Mouse (Mus musculus) midbrain, embryonic 12.5 days (tissue): Measurements from ENCODE around the gene Fubp3. TPM values are rescaled to one million over a fixed set of nuclear protein-coding genes. Genes with fewer than 3 reads are reported as not detected.

Source experiments
- ATAC-seq: fragments of 200-750 bp; cut with Nextera tagmentation; 2 replicates; pipeline ENCODE4 v1.8.0; 2017; ENCODE audit warnings: low read depth, moderate TSS enrichment, moderate library complexity; ENCODE audit not compliant: low FRiP score
- H3K27ac ChIP-seq: fragments of 300-500 bp; sonication (generic); replicated peaks from 2 replicates; pipeline ENCODE4 v1.5.1; 2016; ENCODE audit warnings: mild to moderate bottlenecking
- H3K27me3 ChIP-seq: fragments of 300-500 bp; sonication (generic); 2 replicates; pipeline ENCODE4 v1.6.1; 2016; ENCODE audit warnings: mild to moderate bottlenecking
- H3K36me3 ChIP-seq: fragments of 300-500 bp; sonication (generic); 2 replicates; pipeline ENCODE4 v1.6.1; 2016
- H3K4me1 ChIP-seq: fragments of 300-500 bp; sonication (generic); 2 replicates; pipeline ENCODE4 v1.6.1; 2016
- H3K4me2 ChIP-seq: fragments of 300-500 bp; sonication (generic); replicated peaks from 2 replicates; pipeline ENCODE4 v1.6.1; 2016; ENCODE audit warnings: mild to moderate bottlenecking, moderate library complexity
- H3K4me3 ChIP-seq: fragments of 300-500 bp; sonication (generic); 2 replicates; pipeline ENCODE4 v1.5.1; 2016; ENCODE audit warnings: mild to moderate bottlenecking
- H3K9ac ChIP-seq: fragments of 300-500 bp; sonication (generic); replicated peaks from 2 replicates; pipeline ENCODE4 v1.6.1; 2016; ENCODE audit warnings: mild to moderate bottlenecking, moderate library complexity
- H3K9me3 ChIP-seq: fragments of 300-500 bp; sonication (generic); 2 replicates; pipeline ENCODE4 v1.6.1; 2016; ENCODE audit warnings: mild to moderate bottlenecking
- WGBS: fragments of 180-500 bp; shearing (Covaris S2); methylation state at CpG from one replicate; pipeline ENCODE4 v1.1.7; 2016; 5-methylcytosine and 5-hydroxymethylcytosine counted together
- polyA plus RNA-seq: library from polyadenylated mRNA; unstranded; fragments of >200 nt; fragmentation: Nextera tagmentation; extraction: Ambion mirVana; gene quantifications from 2 replicates; pipeline ENCODE4 v1.2.1, GENCODE M21; 2016

The Fubp3 gene
- polyA plus RNA-seq, 1 experiment from 2014 or later: 88.0 TPM

- peak overlapping the region; percentile 42 for H3K4me3 ChIP-seq
- peak overlapping the region; percentile 49 for H3K9ac ChIP-seq
- ATAC-seq: no peak
- WGBS: under 1% methylated on average over 52 of the region's 52 CpGs
- H3K36me3 ChIP-seq: no peaks in the 10 kb centered on the region
- H3K4me1 ChIP-seq: peaks cover 45% of the 10 kb centered on the region
- peak overlapping the region; percentile 59 for H3K27ac ChIP-seq
- no peaks in the 10 kb centered on the region for H3K9me3 ChIP-seq
- H3K27me3 ChIP-seq: peaks cover 100% of the 10 kb centered on the region
- peak overlapping the region; percentile 56 for H3K4me2 ChIP-seq
Measured at GRCm38 (mm10) chr2:31635281-31636137, 63.1 kb downstream of the Fubp3 start.

GRCm38 (mm10) chr2:31636138-31636741, 63.8 kb downstream of the Fubp3 start:
- Histone ChIP-seq H3K4me2 (peak overlapping the region; percentile 56), H3K4me3 (peak overlapping the region; percentile 42), H3K36me3 (no peaks in the 10 kb centered on the region), H3K4me1 (peaks cover 50% of the 10 kb centered on the region), H3K9me3 (no peaks in the 10 kb centered on the region), H3K27me3 (peaks cover 99% of the 10 kb centered on the region), H3K9ac (peak overlapping the region; percentile 49), H3K27ac (peak overlapping the region; percentile 59)
- ATAC-seq: no peak
- WGBS: under 1% methylated on average over 48 of the region's 48 CpGs

GRCm38 (mm10) chr2:31636742-31637141, 64.3 kb downstream of the Fubp3 start:
- Histone ChIP-seq H3K4me1 (peaks cover 55% of the 10 kb centered on the region), H3K4me2 (peak overlapping the region; percentile 56), H3K27ac (peak overlapping the region; percentile 59), H3K4me3 (peak overlapping the region; percentile 42), H3K9me3 (no peaks in the 10 kb centered on the region), H3K27me3 (peaks cover 99% of the 10 kb centered on the region), H3K9ac (peak overlapping the region; percentile 49; the same call in 1 of the 2 replicates), H3K36me3 (no peaks in the 10 kb centered on the region)
- peak; percentile 86 for ATAC-seq
- WGBS: 2% methylated on average over 34 of the region's 35 CpGs

GRCm38 (mm10) chr2:31637311-31637710, 64.9 kb downstream of the Fubp3 start:
- H3K4me2 ChIP-seq: peak overlapping the region; percentile 56
- no peak for ATAC-seq
- 0% methylated on average over 12 of the region's 12 CpGs for WGBS
- H3K9ac ChIP-seq: peak overlapping the region; percentile 21; the same call in 1 of the 2 replicates
- H3K36me3 ChIP-seq: no peaks in the 10 kb centered on the region
- no peaks in the 10 kb centered on the region for H3K9me3 ChIP-seq
- H3K4me3 ChIP-seq: peak overlapping the region; percentile 42
- H3K4me1 ChIP-seq: peaks cover 61% of the 10 kb centered on the region
- peaks cover 99% of the 10 kb centered on the region for H3K27me3 ChIP-seq
- H3K27ac ChIP-seq: no peak overlapping the region; the same call in 1 of the 2 replicates

GRCm38 (mm10) chr2:31637807-31638206, 65.4 kb downstream of the Fubp3 start:
- H3K4me1 ChIP-seq: peaks cover 62% of the 10 kb centered on the region
- no peak for ATAC-seq

GRCm38 (mm10) chr2:31638581-31639465, 66.4 kb downstream of the Fubp3 start:
- peak overlapping the region; percentile 32; the same call in 1 of the 2 replicates for H3K27ac ChIP-seq
- ATAC-seq: no peak
- peaks cover 99% of the 10 kb centered on the region for H3K27me3 ChIP-seq
- peaks cover 62% of the 10 kb centered on the region for H3K4me1 ChIP-seq
- H3K4me2 ChIP-seq: peak overlapping the region; percentile 56
- H3K36me3 ChIP-seq: no peaks in the 10 kb centered on the region
- peak overlapping the region; percentile 42 for H3K4me3 ChIP-seq
- under 1% methylated on average over 33 of the region's 34 CpGs for WGBS
- peak overlapping the region; percentile 39; the same call in 1 of the 2 replicates for H3K9ac ChIP-seq
- H3K9me3 ChIP-seq: no peaks in the 10 kb centered on the region

More at GRCm38 (mm10) chr2:31637807-31638206, 65.4 kb downstream of the Fubp3 start:
- no peaks in the 10 kb centered on the region for H3K9me3 ChIP-seq
- peaks cover 99% of the 10 kb centered on the region for H3K27me3 ChIP-seq
- H3K4me3 ChIP-seq: peak overlapping the region; percentile 42
- H3K4me2 ChIP-seq: peak overlapping the region; percentile 56
- no peak overlapping the region; the same call in 1 of the 2 replicates for H3K27ac ChIP-seq
- 1% methylated on average over 22 of the region's 22 CpGs for WGBS
- H3K36me3 ChIP-seq: no peaks in the 10 kb centered on the region
- peak overlapping the region; percentile 21; the same call in 1 of the 2 replicates for H3K9ac ChIP-seq

GRCm38 (mm10) chr2:31639466-31639760, 67.0 kb downstream of the Fubp3 start:
- Histone ChIP-seq H3K4me1 (peaks cover 62% of the 10 kb centered on the region), H3K4me2 (peak overlapping the region; percentile 56), H3K9me3 (no peaks in the 10 kb centered on the region), H3K9ac (no peak overlapping the region), H3K36me3 (no peaks in the 10 kb centered on the region), H3K27ac (0 out of 2 replicates have a peak overlapping the region, but pooled peaks have one; percentile 32), H3K4me3 (peak overlapping the region; percentile 42), H3K27me3 (peaks cover 99% of the 10 kb centered on the region)
- 0% methylated on average over 11 of the region's 13 CpGs for WGBS
- ATAC-seq: no peak

- H3K4me2 ChIP-seq: peak within 1 kb of the TSS; percentile 56
- H3K9ac ChIP-seq: peak within 1 kb of the TSS; percentile 45
- under 1% methylated on average over 41 of the region's 41 CpGs for WGBS
- H3K27ac ChIP-seq: peak within 1 kb of the TSS; percentile 63
- no peaks in the 10 kb centered on the region for H3K9me3 ChIP-seq
- peaks cover 61% of the 10 kb centered on the region for H3K4me1 ChIP-seq
- peak within 1 kb of the TSS; percentile 42 for H3K4me3 ChIP-seq
- no peaks in the 10 kb centered on the region for H3K36me3 ChIP-seq
- ATAC-seq: no peak
- peaks cover 99% of the 10 kb centered on the region for H3K27me3 ChIP-seq
Measured at GRCm38 (mm10) chr2:31639901-31640608, 67.6 kb downstream of the Fubp3 start, which contains the start of gene Prdm12. Prdm12 (plus strand) TSS chr2:31640037.

- 1% methylated on average over 48 of the region's 48 CpGs for WGBS
- Histone ChIP-seq H3K9me3 (no peaks in the 10 kb centered on the region), H3K36me3 (no peaks in the 10 kb centered on the region), H3K4me3 (peak overlapping the region; percentile 42), H3K27ac (peak overlapping the region; percentile 63), H3K4me1 (peaks cover 53% of the 10 kb centered on the region), H3K4me2 (peak overlapping the region; percentile 56), H3K27me3 (peaks cover 99% of the 10 kb centered on the region), H3K9ac (peak overlapping the region; percentile 45; the same call in 1 of the 2 replicates)
- peak; percentile 55 for ATAC-seq
Measured at GRCm38 (mm10) chr2:31640609-31641507, 68.4 kb downstream of the Fubp3 start.

GRCm38 (mm10) chr2:31641508-31641830, 69.0 kb downstream of the Fubp3 start:
- ATAC-seq: no peak
- peak overlapping the region; percentile 56 for H3K4me2 ChIP-seq
- no peaks in the 10 kb centered on the region for H3K9me3 ChIP-seq
- no peaks in the 10 kb centered on the region for H3K36me3 ChIP-seq
- 0% methylated on average over 11 of the region's 11 CpGs for WGBS
- H3K27ac ChIP-seq: no peak overlapping the region; the same call in 1 of the 2 replicates
- H3K27me3 ChIP-seq: peaks cover 99% of the 10 kb centered on the region
- 0 out of 2 replicates have a peak overlapping the region, but pooled peaks have one; percentile 24 for H3K9ac ChIP-seq
- peaks cover 47% of the 10 kb centered on the region for H3K4me1 ChIP-seq
- H3K4me3 ChIP-seq: peak overlapping the region; percentile 42
